Mouse (Mus musculus): ENCODE measurements around the gene Bbs9. TPM values are rescaled to one million over a fixed set of nuclear protein-coding genes. Genes with fewer than 3 reads are reported as not detected.

Gene Bbs9
- total RNA-seq, 2 experiments from 2014 or later, result 36.7 to 37.6 TPM

DNA sequence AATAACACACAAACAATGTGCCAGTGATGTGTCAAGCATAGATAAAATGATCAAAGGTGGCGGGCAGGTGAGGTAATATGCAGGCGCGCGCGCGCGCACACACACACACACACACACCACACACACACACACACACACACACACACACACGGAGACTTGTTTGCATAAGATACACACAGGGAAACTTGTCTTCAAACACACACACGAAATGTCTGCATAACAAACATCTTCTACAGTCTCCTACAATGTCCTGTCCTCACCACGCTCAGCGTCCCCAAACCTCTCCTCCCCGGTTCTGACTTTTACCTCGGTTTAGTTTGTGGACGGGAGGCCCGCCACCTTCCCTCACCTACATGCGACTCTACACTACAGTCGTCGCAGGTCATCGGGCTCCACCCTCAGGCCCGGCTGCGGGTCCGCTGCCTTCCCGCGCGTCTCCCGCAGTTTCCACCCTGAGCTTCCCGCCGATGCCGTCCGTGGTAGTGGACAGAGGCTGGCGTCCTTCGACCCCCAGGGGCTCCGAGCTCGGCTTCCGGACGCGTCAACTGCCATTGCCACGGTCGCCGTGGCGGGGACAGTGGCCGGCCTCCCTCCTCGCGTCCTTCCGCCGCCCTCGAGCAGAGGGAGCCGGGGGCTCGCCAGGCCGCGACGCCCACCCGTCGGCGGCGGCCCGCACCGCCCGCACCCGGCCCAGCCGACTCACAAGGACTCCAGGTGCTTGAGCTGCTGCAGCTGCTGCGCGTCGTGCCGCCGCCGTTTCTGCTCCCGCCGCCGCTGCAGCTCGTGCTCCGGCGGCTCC is 7.9 kb upstream of the Bbs9 start:
- DNase-seq (ENCODE audit: low spot score in 2 of 2), result peak; percentile 52 to 61
- intact Hi-C loops (cut with DNase I), result no loop called here

DNA sequence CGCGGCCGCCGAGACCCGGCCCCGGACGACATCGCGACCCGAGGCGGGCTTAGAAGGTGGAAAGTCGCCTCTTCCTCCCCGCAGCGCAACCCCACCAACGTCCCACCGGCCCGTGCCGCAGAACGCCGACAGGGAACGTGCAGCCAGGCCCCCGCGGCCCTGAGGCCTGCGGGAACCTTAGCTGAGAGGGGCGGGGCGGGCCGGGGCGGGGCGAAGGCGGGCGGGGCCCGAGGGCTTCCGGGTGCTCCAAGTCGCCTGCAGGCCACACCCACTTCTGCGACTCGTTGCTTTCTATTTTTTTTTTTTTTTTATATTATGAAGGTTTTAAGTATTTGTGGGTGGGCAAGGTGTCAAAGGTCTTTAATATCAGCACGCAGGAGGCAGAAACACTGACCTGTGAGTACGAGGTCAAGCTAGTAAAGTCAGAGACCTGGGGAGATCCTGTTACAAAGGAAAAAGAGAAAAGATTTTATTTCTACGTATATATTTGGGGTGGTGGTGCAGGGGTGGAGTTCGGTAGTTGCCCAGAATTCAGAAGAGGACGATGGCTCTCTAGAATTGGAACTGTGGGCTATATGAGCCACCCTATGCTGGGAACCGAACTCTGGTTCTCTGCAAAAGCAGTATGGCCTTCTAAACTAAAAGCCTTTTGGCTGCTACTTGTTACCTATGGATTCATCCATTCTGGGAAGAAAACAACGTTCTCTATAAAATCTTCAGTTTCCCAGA is 7.2 kb upstream of the Bbs9 start:
- intact Hi-C loops (cut with DNase I), result no loop called here
- peak in 1 of 2 experiments; percentile 41 for DNase-seq (ENCODE audit: low spot score in 2 of 2)

DNA sequence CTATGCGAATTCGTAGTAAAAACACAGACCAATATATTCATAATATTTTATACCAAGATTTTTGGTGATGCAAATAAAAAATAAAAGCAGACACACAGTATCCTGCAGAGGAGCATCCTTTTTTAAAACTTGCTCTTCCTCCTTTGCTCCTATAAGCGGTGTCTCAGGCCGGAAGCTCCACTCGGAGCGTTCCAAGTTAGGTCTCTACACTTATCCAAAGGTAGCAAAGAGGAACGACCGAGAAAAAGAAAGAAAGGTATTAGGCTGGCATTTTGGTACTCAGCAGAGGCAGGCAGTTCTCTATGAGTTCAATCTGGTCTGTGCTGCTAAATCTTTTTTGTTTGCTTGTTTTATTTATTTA is 6.6 kb upstream of the Bbs9 start:
- no peak for DNase-seq (ENCODE audit: low spot score in 2 of 2)
- intact Hi-C loops (cut with DNase I), result no loop called here

DNA sequence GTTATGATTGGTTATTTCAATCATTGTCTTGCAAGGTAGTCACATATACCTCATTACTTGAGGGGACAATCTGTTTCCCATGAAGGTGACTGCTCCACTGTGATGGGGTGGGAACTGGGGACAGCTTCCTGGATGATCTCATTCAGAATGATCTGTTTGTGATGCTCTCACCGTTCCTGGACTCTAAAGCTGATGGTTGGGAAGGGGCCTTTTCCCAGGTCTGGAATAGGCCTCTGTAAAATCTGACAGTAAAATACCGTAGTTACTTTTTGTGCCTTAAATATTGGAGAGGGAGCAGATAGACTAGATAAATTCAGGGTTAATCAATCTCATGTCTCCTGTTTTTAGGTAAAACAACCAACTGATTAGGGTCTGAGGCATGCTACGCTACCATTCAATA is 5.9 kb upstream of the Bbs9 start, which contains the start of gene Rp9:
Gene Rp9 (minus strand): TSS at position 101 of the 400 bp plus-strand sequence.
- intact Hi-C loops (cut with DNase I), result no loop called here
- no peak for DNase-seq (ENCODE audit: low spot score in 2 of 2)

DNA sequence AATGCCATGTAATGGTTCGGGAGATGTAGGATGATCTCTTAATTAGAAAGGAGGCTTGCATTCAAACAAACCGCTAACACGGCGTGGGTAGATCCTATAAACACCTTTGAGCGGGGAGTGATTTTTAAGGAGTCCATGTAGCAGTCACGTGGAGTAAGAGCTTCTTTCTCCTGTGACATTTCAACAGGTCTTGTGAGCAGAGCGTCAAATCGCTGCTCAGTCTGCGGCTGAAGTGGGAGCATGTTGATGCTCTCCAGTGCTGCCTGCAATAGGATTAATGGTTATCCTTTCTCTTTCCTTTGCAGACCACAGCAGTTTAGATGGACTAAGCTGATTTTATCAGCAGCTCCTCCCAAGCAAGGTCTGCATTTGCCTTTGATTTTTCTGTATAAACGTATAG is 750 bp downstream of the Bbs9 start:
- intact Hi-C loops (cut with DNase I), result no loop called here
- DNase-seq (ENCODE audit: low spot score in 2 of 2), result no peak

DNA sequence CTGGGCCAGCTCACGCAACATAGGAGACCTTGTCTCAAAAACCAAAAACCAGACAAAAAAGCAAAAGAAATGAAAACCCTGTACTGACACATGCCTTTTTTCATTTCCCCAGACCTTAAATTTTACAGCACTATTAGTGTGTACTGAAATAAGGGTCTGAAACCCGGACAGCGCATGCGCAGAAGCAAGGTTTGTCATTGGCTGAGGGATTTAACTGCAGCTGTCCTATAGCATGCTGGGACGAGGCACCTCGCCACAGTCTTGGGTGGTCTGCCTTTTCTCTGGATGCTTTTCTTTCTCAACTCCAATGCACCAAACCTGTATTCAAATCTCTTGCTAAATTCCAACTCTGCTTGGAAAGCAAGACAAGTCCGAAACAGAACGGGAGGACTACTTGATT is 3.4 kb downstream of the Bbs9 start:
- intact Hi-C loops (cut with DNase I), result no loop called here
- DNase-seq (ENCODE audit: low spot score in 2 of 2), result no peak

DNA sequence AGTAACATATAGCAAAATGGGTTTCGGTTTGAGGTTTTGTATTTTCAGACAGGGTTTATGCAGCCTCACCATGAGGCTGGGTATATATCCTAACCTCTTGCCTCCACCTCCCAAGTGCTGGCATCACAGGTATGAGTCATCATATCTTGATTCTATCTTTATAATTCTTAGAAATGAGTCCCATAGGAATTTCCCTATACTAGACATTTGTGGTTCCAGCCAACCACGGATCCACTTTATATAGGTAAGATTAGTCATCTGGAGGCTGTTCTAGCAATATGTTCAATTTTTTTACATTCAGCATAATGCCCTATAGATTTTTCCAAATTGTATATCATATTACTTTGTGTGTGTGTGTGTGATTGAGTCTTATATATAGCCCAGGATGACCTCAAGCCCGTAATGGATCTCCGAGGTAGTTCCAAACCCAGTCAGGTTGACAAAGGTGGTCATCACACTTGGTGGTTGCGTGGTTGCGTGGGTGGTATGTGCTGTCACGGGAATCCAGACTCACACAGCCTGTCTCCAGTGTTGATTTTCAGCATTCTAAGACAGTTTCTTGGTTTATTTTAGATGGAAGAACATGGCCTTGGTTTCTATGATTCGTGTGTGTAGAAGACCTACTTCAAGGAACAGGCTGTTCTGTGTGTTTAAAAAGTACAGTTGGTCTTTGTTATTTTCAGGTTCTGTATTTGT is 8.5 kb downstream of the Bbs9 start:
- intact Hi-C loops (cut with DNase I), result no loop called here
- DNase-seq (ENCODE audit: low spot score in 2 of 2), result peak; percentile 25 to 36

DNA sequence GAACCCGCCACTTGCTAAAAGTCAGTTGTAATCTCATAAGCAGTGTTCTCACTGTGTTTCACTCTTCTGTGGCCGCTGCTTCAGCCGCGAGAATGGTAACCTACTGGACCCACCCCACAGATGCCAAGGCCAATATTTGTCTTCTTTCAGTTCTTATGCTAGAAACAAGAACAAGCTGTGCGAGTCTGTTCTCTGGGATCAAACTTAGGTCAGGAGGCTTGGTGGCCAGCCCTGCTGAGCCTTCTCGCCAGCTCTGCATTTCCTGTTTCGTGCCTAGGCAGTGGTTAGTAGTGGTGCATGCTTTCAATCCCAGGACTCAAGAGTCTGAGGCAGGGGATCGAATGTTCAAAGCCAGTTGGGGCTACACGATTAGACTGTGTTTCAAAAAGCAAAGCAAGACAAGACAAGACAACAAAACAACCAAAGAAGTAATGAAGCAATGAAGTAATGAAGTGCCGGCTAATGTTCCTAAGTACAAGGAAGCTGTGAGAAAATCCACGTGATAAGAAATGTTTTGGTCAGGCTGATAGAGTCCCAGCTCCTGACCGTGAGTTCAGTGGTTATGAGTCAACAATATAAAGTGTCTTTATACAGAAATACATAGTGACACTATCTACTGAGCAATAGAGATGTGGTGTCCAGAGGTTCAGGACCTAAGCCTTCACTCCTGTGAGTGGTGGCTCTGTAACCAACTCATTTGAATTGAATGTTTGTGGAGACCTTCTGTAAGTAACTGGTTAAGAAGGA is 9.2 kb downstream of the Bbs9 start:
- no peak for DNase-seq (ENCODE audit: low spot score in 2 of 2)
- intact Hi-C loops (cut with DNase I), result no loop called here

DNA sequence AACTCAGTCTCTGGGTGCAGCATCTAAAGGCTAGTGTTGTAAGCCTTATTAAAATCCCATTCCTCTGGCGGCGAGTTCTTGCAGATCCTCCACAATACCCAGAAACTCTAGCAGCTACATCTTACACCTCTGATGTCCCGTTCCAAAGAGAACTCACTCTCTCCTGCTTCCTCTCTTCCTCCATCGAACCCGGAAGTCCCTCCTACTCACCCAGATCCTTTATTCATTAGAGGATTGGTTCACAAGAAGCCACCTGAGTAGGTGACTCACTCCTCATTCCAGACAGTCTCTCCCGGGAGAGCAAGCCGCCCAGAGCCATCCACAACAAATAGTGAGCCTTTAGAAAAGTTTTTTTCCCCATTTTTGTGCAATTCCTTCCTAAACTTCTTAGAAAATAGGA is 10.7 kb downstream of the Bbs9 start:
- intact Hi-C loops (cut with DNase I), result no loop called here
- no peak for DNase-seq (ENCODE audit: low spot score in 2 of 2)

DNA sequence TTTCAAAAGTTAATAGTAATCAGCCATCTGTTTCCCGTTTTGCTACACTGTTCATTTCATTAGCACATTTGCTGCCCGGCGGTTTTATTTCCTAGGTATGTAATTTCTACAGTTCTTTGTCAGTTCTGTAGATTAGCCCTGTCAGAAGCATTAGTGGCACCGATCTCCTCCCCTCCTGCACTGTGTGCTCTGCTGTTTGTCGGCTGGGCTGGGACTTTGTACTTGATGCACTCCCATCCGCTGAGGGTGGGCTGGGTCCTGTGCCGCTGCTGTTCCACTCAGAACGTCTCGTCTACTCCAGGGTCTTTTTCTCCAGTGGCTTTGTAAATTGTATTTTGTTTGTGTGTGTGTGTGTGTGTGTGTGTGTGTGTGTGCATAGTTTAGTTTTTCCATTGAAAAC is 13.4 kb downstream of the Bbs9 start:
- intact Hi-C loops (cut with DNase I), result no loop called here
- DNase-seq (ENCODE audit: low spot score in 2 of 2), result no peak

DNA sequence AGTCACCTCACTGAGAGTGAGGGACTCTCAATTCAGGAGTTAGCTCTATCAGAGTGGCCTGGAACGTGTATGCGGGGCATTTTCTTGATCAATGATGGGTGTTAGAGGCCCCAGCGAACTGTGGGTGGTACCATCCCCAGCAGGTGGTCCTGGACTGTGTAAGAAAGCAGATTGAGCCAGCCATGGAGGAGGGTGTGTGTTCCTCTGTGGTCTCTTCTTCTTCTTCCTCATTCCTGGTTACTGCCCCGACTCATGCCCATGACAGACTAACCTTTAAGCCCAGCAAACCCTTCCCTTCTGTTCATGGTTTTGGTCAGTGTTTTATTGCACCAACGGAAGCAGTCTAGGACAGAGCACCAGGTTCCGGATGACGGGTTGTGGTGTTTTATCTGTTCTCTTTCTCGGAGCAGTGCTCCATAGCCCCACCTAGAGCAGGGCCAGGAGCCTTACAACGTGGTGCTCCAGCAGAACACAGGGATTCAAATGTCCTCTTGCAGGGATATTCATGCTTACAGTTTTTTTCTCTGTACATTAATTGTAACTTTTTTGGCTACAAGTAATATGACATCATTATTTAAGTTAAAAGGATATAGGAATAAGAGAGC is 18.8 kb downstream of the Bbs9 start:
- DNase-seq (ENCODE audit: low spot score in 2 of 2), result no peak
- intact Hi-C loops (cut with DNase I), result no loop called here

DNA sequence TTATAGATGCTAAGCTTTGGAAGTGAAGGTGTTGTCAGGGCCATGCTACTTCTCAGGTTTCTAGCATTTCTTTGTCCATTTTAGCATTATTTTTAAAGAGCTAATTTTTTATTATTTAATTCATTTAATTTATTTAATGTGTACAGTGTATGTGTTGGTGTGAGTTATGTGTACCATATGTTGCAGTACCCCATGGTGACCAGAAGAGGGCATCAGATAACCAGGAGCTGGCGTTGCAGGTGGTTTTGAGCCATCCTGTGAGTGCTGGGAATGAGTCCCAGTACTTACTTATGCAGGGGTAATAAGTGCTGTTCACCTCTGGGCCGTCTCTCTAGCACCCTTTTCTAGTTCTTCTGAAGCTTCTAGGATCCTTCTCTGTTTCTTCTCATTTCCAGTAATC is 19.6 kb downstream of the Bbs9 start:
- intact Hi-C loops (cut with DNase I), result no loop called here
- DNase-seq (ENCODE audit: low spot score in 2 of 2), result no peak

DNA sequence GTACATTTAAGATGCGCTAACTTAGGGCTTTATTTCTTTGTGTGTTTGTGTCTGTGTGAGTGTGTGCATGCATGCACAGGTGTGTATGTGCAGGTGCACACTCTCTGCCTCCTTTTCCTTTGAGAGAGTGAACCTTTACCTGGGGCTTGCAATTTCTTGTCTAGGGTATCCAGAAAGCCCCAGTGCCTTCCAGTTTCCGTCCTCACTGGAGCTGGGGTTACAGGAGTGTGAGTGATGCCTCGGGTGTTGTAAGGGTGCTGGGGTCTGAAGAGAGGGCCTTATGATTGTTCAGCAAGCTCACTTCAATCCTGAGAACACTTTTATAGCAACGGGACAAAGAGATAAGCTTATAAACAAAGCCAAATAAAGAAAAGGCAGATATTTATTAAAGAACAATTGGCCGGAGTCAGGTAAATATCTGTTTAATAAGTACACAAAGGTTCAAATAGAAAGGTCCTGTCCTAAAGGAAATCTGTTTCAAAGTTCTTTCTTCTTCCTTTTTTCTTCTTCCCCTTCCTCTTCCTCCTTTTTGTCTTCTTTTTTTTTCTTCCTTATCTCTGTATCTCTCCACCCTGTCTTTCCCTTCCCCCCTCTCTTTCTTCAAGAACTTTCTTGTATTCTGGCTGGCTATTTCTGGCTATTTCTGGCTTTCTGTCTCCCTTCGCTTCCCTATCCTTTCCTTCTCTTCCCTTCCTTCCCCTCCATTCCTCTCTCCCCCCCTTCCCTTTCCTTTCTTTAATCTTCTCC is 21.7 kb downstream of the Bbs9 start:
- intact Hi-C loops (cut with DNase I), result no loop called here
- DNase-seq (ENCODE audit: low spot score in 2 of 2), result no peak

DNA sequence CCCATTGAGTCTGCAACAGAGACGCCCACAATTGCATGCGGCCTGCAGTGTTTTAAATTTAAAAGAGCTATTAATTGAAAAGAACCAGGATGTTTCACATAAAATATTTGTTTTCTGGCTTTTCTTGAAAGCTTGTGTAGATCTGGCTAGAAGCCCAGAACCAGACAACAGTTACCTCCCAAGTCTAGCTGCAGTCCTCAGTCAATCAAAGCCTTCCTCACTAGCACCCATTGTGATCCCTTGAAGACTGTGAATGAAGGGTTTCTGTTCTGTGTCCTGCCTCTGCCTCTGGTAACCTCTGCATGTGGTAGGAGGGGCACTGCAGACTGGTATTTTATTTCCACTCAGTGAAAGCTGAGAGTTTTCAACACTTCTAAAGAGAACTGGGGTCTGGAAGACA is 27.5 kb downstream of the Bbs9 start:
- no peak for DNase-seq (ENCODE audit: low spot score in 2 of 2)
- intact Hi-C loops (cut with DNase I), result no loop called here

DNA sequence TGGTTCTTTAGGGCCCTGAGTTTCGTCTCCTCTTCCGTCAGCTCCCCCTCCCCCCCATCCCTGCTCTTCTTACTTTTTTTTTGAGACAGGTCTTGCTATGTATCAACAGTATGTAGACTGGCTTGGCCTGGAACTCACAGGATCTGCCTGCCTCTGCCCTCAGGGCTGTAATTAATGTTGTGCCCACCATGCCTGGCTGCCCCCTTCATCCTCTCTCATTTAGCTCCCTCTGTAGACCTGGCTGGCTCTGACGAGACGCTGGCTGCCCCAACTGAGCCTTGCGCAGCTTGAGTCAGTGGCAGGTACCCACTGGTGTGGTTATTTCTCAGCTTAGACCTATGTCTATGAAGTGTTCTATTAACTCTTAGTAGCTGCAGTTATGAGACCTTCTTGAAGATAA is 28.1 kb downstream of the Bbs9 start:
- DNase-seq (ENCODE audit: low spot score in 2 of 2), result no peak
- intact Hi-C loops (cut with DNase I), result no loop called here

DNA sequence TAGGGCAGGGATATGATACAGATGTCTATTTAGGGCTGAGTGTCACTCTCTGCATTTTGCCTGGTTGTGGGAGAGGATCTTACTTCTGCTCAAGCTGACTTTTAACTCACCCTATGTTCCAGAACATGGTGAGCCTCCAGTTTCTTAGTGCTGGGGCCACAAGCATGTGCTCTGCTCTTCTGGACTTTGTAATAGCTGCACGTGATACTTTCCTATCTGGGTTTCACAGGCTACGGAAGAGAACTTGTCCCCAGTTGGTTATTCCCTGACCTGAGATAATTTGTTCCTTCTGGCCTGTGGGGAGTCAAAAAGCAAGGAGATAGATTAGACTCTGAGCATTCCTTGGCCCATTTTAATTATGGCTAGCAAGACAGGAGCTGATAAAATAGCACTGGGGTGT is 30.1 kb downstream of the Bbs9 start:
- intact Hi-C loops (cut with DNase I), result no loop called here
- DNase-seq (ENCODE audit: low spot score in 2 of 2), result no peak

DNA sequence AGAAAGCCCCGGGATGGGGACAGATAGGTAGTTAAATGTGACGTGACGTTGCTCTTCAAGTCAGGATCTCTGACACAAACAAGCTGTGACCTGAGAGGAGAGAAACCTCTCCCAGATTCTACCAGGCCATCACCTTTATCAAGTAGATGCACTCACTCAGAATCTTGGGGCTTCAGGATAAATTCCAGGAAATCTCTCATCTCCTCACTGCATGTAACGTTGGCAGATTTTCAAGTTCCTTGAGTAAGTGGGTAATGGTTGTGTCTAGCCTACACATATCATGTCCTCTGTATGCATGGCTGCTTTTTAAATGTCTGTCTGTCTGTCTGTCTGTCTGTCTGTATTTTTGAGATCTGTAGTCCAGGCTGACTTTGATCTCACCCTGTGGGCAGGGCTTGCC is 39.6 kb downstream of the Bbs9 start:
- intact Hi-C loops (cut with DNase I), result no loop called here
- DNase-seq (ENCODE audit: low spot score in 2 of 2), result no peak

DNA sequence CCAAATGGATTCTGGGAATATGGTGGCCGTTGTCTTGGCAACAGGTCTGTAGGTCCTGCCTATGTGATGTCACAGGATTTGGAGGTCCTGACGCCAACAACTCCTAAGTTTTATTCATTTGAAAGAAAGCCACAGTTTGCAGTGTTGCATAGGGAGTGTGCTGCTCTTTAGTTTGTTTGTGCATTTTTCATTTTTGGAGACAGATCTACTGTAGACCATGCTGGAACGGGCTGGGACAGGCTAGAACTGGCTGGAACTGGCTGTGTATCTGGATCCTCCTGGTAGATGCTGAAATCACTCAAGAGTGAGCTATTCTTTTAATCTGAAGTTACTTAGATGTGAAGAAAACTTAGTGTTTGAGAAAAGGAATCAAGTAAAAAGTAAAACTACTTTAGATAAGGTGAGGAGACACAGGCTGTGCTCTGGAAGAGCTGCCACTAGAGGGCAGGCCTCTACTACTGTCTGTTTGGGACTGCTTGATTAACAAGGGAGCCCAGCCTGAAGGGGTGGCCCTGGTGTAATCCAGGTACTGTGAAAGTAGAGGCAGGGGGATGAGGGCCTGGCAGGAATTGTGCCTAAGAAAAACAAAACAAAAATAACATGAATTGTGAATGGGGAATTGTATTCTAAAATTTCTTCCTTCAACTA is 43.0 kb downstream of the Bbs9 start:
- peak; percentile 13 to 33 for DNase-seq (ENCODE audit: low spot score in 2 of 2)
- intact Hi-C loops (cut with DNase I), result no loop called here

DNA sequence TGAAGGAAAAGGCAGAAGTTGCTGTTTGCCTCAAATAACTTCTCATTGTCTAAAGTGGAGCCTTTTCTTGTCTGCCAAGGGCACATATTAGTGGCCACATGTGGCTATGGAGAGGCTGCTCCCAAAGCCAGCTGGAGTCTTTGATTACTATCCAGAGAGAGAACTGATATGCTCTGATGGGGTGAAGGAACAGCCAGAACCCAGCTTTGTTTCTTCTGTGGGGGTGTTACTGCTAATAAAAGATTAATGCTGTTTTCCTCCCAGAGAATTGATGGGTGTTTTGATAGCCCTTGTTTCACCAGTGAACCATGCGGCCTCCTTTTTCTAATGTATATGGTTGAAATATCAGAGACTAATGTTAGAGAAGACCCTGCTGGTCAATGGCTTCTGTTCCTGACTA is 47.9 kb downstream of the Bbs9 start:
- no peak for DNase-seq (ENCODE audit: low spot score in 2 of 2)
- intact Hi-C loops (cut with DNase I), result no loop called here
